Mouse (Mus musculus) liver, adult 2 months (tissue): Measurements from ENCODE around the gene Tgm1. TPM values are rescaled to one million over a fixed set of nuclear protein-coding genes. Genes with fewer than 3 reads are reported as not detected.

Source experiments
- DNase-seq: peaks from one replicate; pipeline ENCODE4 v3.0.0-alpha.2; 2011; ENCODE audit warnings: low read depth, low spot score; ENCODE audit errors: extremely low read depth
- H3K27ac ChIP-seq: fragments of 200-500 bp; replicated peaks from 2 replicates; pipeline ENCODE4 v1.5.1; 2012; ENCODE audit warnings: low read depth, mild to moderate bottlenecking, control low read depth, inconsistent platforms, low read length; ENCODE audit not compliant: insufficient read depth
- H3K27me3 ChIP-seq: fragments of 200-500 bp; 2 replicates; pipeline ENCODE4 v1.6.1; 2012; ENCODE audit warnings: mild to moderate bottlenecking, moderate library complexity, low read length, inconsistent platforms; ENCODE audit not compliant: control insufficient read depth, insufficient read depth
- H3K36me3 ChIP-seq: fragments of 200-500 bp; 2 replicates; pipeline ENCODE4 v1.6.1; 2012; ENCODE audit warnings: low read length, inconsistent platforms; ENCODE audit not compliant: control insufficient read depth, insufficient read depth
- H3K4me1 ChIP-seq: fragments of 200-500 bp; 2 replicates; pipeline ENCODE4 v1.6.1; 2011; ENCODE audit warnings: low read length; ENCODE audit not compliant: control insufficient read depth, insufficient read depth
- H3K4me3 ChIP-seq: fragments of 200-500 bp; 2 replicates; pipeline ENCODE4 v1.5.1; 2011; ENCODE audit warnings: low read depth, mild to moderate bottlenecking, control low read depth, low read length, moderate library complexity; ENCODE audit not compliant: insufficient read depth
- H3K79me2 ChIP-seq: fragments of 200-500 bp; 2 replicates; pipeline ENCODE4 v1.6.1; 2012; ENCODE audit warnings: inconsistent platforms, mild to moderate bottlenecking, low read length, moderate library complexity; ENCODE audit not compliant: control insufficient read depth, insufficient read depth
- H3K9ac ChIP-seq: fragments of 200-500 bp; 2 replicates; pipeline ENCODE4 v1.6.1; 2012; ENCODE audit warnings: low read depth, mild to moderate bottlenecking, control low read depth, inconsistent platforms, low read length
- CTCF ChIP-seq: fragments of 200-500 bp; IDR thresholded peaks from 2 replicates; pipeline ENCODE4 v1.5.1; 2011; ENCODE audit warnings: low read depth, low read length, control low read depth
- POLR2A ChIP-seq: fragments of 200-500 bp; IDR thresholded peaks from 2 replicates; pipeline ENCODE4 v1.6.1; 2011; ENCODE audit warnings: low read length, control low read depth; ENCODE audit not compliant: insufficient read depth; ENCODE audit errors: extremely low read depth
- WGBS: fragments of 180-500 bp; shearing (Covaris S2); methylation state at CpG from one replicate; pipeline ENCODE4 v1.1.7; 2018; 5-methylcytosine and 5-hydroxymethylcytosine counted together
- polyA plus RNA-seq: library from polyadenylated mRNA; depleted of rRNA; stranded (reverse); fragments of >200 nt; gene quantifications from 2 replicates; pipeline ENCODE4 v1.2.3, GENCODE M21; 2012
- total RNA-seq: library from RNA; depleted of rRNA; stranded (reverse); fragments of >200 nt; gene quantifications from 2 replicates; pipeline ENCODE4 v1.2.3, GENCODE M21; 2014

The Tgm1 gene
- total and polyA plus RNA-seq, 2 experiments: 7.9 to 22.8 TPM

GRCm38 (mm10) chr14:55758363-55758784 is 44.6 kb upstream of the Tgm1 start, which contains the start of gene Cideb:
TSS of gene Cideb (minus strand) at chr14:55758458.
- Histone ChIP-seq H3K4me3 (peak within 1 kb of the TSS; percentile 71), H3K36me3 (peaks cover 24% of the 10 kb centered on the region), H3K27me3 (peaks cover 5% of the 10 kb centered on the region; the same call in 1 of the 2 replicates), H3K9ac (peak within 1 kb of the TSS; percentile 86), H3K79me2 (no peaks in the 10 kb centered on the region; the same call in 1 of the 2 replicates), H3K4me1 (peaks cover 10% of the 10 kb centered on the region; the same call in 1 of the 2 replicates), H3K27ac (peak within 1 kb of the TSS; percentile 95)
- 5% methylated on average over 8 of the region's 8 CpGs for WGBS
- TF ChIP-seq CTCF (peak; percentile 52; the same call in 1 of the 2 replicates), POLR2A (no peak)
- DNase-seq: peak; percentile 95

DNA sequence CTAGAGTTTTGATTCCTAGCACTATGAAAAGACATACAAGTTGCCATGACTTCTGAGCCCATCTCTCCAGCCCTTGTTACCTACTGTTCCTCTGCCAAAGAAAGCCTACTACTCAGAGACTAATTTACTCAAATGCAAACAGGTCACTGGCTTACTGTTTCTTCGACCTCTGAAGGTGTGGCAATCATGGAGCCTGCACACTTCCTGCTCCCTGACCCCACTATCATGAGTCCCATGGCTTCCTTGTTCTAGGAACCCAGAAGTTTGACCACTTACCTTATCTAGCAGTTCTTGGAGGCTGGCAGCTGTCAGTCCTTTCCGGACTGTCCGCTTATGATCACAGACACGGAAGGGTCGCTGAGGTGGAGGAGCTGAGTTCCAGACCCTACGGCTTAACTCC is 43.8 kb upstream of the Tgm1 start:
- H3K27me3 ChIP-seq: peaks cover 5% of the 10 kb centered on the region; the same call in 1 of the 2 replicates
- peak overlapping the region; percentile 86 for H3K9ac ChIP-seq
- WGBS: 10% methylated on average over 6 of the region's 6 CpGs
- H3K36me3 ChIP-seq: peaks cover 30% of the 10 kb centered on the region
- TF ChIP-seq POLR2A (no peak), CTCF (no peak)
- H3K27ac ChIP-seq: peak overlapping the region; percentile 95
- peak; percentile 78 for DNase-seq
- H3K4me3 ChIP-seq: peak overlapping the region; percentile 59
- no peaks in the 10 kb centered on the region; the same call in 1 of the 2 replicates for H3K79me2 ChIP-seq
- H3K4me1 ChIP-seq: peaks cover 10% of the 10 kb centered on the region; the same call in 1 of the 2 replicates

- Histone ChIP-seq H3K4me3 (no peak overlapping the region), H3K27me3 (no peaks in the 10 kb centered on the region), H3K27ac (no peak overlapping the region), H3K4me1 (peaks cover 10% of the 10 kb centered on the region), H3K9ac (no peak overlapping the region), H3K79me2 (peaks cover 5% of the 10 kb centered on the region), H3K36me3 (peaks cover 24% of the 10 kb centered on the region)
- DNase-seq: peak; percentile 52
- WGBS: 70% methylated on average over 10 of the region's 10 CpGs
- TF ChIP-seq CTCF (no peak), POLR2A (no peak)
These were observed 33.5 kb upstream of the Tgm1 start for GRCm38 (mm10) chr14:55747051-55747847.

DNA sequence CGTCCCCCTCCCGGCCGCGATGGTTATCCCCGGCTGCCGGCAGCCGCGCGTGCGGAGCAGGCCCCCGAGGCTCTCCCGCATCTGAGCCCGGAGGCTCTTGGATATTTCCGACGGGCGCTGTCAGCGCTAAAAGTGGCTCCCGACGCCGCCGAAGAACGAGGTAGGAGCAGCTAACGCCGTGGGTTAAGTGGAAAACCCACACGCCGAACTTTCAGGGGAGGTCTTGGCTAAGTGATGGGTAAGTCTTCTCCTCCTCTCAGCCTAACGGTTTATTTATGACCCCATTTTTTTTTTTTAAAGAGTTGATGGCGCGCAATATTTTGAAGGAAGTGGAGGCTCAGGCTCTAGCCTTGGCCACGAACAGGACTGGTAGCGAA is 32.1 kb upstream of the Tgm1 start:
- Histone ChIP-seq H3K27me3 (no peaks in the 10 kb centered on the region), H3K27ac (no peak overlapping the region; the same call in 1 of the 2 replicates), H3K36me3 (peaks cover 28% of the 10 kb centered on the region), H3K79me2 (peaks cover 5% of the 10 kb centered on the region), H3K4me1 (peaks cover 10% of the 10 kb centered on the region), H3K4me3 (peak overlapping the region; percentile 80), H3K9ac (peak overlapping the region; percentile 77)
- WGBS: under 1% methylated on average over 31 of the region's 31 CpGs
- DNase-seq: no peak
- TF ChIP-seq POLR2A (no peak), CTCF (no peak)

DNA sequence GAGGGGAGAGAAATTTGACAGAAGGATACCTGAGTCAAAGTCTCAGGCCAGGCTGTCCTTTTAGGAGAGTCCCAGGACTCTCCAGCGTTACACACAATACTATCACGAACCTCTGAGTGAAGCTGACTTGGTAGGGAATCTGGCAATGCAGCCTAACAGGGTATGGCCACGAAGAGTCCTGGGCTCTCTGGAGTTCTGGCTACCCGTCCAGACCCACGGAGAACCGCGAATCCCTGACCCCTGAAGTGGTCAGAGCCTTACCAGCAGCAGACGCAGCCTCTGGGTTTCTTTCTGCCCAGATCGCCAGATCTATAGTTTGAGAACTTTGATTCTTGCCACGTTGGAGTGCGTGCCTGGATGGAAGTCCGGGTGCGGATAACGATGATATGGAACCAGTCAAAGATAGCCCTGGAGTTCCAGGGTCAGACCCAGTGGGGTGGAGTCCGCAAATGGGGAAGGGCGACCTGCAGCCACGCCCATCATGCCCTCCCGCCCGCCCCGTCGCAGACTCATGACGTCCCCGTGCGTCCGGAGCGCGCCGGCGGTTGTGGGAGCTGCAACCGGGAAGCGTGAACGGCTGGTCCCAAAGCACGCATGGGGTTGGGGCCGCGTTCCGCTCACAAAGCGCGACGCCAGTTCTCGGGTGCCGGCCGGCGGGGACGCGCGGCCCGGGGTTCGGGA is 31.6 kb upstream of the Tgm1 start, which contains the start of the genes Dhrs1 and Nop9:
Gene Dhrs1, minus strand, starts transcription at position 511 of the 681 bp plus-strand sequence.
Gene Nop9, plus strand, starts transcription at position 514 of the 681 bp plus-strand sequence.
- Histone ChIP-seq H3K79me2 (peaks cover 5% of the 10 kb centered on the region), H3K36me3 (peaks cover 28% of the 10 kb centered on the region), H3K27me3 (no peaks in the 10 kb centered on the region), H3K27ac (peak within 1 kb of the TSS; percentile 53), H3K4me3 (peak within 1 kb of the TSS; percentile 80), H3K9ac (peak within 1 kb of the TSS; percentile 77), H3K4me1 (peaks cover 10% of the 10 kb centered on the region)
- DNase-seq: peak; percentile 83
- peak; percentile 61 for TF ChIP-seq POLR2A
- no peak for TF ChIP-seq CTCF
- WGBS: under 1% methylated on average over 48 of the region's 48 CpGs
